Mouse (Mus musculus) lung, adult 2 months (tissue): ENCODE results near the gene D2hgdh. TPM values are rescaled to one million over a fixed set of nuclear protein-coding genes. Genes with fewer than 3 reads are reported as not detected.

Experiments
- DNase-seq: peaks from one replicate; pipeline ENCODE4 v3.0.0; 2022
- H3K4me1 ChIP-seq: fragments of 200-500 bp; 2 replicates; pipeline ENCODE4 v1.6.1; 2011; ENCODE audit warnings: low read length; ENCODE audit not compliant: control insufficient read depth, insufficient read depth
- H3K4me3 ChIP-seq: fragments of 200-500 bp; replicated peaks from 2 replicates; pipeline ENCODE3; 2011; ENCODE audit warnings: low read depth, mild to moderate bottlenecking, control low read depth, low read length; ENCODE audit errors: extremely low read depth
- CTCF ChIP-seq: fragments of 200-500 bp; IDR thresholded peaks from 2 replicates; pipeline ENCODE4 v1.5.1; 2011; ENCODE audit warnings: mild to moderate bottlenecking, low read length, control low read depth; ENCODE audit not compliant: insufficient read depth
- POLR2A ChIP-seq: fragments of 200-500 bp; IDR thresholded peaks from 2 replicates; pipeline ENCODE4 v1.6.1; 2011; ENCODE audit warnings: low read depth, mild to moderate bottlenecking, control low read depth, low read length, borderline replicate concordance; ENCODE audit errors: extremely low read depth
- WGBS: fragments of 180-500 bp; shearing (Covaris S2); methylation state at CpG from one replicate; pipeline ENCODE4 v1.1.7; 2018; 5-methylcytosine and 5-hydroxymethylcytosine counted together
- polyA plus RNA-seq: library from polyadenylated mRNA; depleted of rRNA; stranded (reverse); fragments of >200 nt; gene quantifications from 2 replicates; pipeline ENCODE4 v1.2.3, GENCODE M21; 2012; rRNA removed

Gene D2hgdh
- polyA plus RNA-seq: 17.0 and 21.3 TPM in 2 replicates

DNA sequence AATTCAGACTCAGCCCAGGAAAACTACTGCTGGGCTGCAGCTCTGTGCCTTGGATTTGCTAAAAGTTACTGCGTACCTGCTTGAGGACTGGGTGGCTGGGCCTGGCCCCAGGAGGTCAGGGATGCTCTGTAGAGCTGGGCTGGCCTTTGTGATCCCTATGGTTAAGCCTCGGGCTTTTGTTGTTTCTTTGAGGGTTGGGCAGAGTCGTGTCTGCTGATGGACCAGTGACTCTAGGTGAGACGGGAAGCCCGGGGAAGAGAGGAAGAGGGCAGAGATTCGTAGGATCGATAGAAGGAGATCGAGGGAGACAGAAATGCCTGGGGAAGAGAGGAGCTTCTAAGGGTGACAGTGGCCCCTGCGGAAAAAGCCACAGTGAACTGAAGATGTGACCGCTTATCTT lies at the start of gene D2hgdh:
TSS of gene D2hgdh (plus strand) at position 301 of the 400 bp plus-strand sequence.
- TF ChIP-seq CTCF: no peak
- TF ChIP-seq POLR2A: no peak
- no peak for DNase-seq
- 10% methylated on average over 10 of the region's 10 CpGs for WGBS
- peak within 1 kb of the TSS; percentile 75 for H3K4me3 ChIP-seq
- H3K4me1 ChIP-seq: peaks cover 2% of the 10 kb centered on the region; the same call in 1 of the 2 replicates

DNA sequence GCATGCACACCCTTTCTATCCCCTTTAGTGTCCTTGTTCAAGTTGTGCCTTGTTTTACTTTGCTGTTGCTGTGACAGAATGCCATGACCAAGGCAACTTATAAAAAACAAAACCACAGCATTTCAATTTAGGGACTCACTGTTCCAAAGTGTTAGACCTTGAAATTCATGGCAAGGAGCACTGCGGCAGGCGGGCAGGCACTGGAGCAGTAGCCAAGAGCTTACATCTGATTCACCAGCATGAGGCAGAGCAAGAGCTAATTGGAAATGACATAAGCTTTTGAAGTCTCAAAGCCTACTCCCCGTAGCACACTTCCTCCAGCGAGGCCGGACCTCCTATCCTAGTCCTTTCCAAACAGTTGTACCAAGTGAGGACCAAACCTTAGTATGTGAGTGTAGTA lies 48.0 kb upstream of the D2hgdh start:
- Histone ChIP-seq H3K4me1 (no peaks in the 10 kb centered on the region), H3K4me3 (no peak overlapping the region)
- 96% methylated on average over 5 of the region's 5 CpGs for WGBS
- TF ChIP-seq CTCF (no peak), POLR2A (no peak)
- no peak for DNase-seq

DNA sequence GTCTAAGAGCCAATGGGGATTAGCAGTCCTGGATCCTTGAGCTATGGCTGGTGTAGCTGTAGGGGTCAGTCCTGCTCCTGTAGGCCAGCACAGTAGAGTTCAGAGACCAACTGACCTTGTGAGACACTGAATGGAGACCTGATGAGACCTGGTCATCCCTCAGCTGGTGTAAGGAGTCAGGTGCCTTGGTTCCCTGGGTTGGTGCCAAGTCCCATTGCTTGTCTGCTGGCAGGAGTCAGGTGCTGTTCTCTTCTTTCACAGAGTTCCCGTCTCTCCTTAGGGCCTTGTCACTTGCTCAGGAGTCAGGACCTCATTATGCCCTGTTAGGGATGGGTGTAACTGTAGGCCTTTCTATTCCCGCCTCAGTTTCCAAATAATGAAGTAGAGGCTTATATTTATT lies 37.8 kb upstream of the D2hgdh start:
- no peak for DNase-seq
- no peaks in the 10 kb centered on the region for H3K4me1 ChIP-seq
- no peak for TF ChIP-seq CTCF
- TF ChIP-seq POLR2A: no peak
- WGBS: 88% methylated on average over 2 of the region's 2 CpGs
- no peak overlapping the region for H3K4me3 ChIP-seq

DNA sequence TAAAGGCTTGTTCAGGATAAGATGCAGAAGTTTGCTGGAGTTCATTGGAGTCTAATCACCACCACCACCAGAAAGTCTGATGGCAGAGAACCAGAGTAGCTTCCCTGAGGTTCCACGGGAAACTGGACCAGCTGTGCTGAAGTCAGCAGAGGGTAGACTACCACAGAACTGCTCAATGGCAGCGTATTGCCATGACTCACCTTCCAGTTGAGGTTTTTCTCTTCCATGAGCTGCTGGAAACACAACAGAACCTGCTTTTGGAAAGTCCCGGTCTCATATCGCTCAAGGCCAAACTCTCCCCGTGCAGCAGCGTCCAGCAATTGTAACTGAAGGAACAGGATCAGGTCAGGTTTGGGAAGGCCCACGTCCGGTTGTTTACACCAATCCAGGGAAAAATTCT lies 30.2 kb upstream of the D2hgdh start:
- no peaks in the 10 kb centered on the region for H3K4me1 ChIP-seq
- no peak for TF ChIP-seq CTCF
- TF ChIP-seq POLR2A: no peak
- no peak overlapping the region for H3K4me3 ChIP-seq
- 93% methylated on average over 8 of the region's 8 CpGs for WGBS
- no peak for DNase-seq

DNA sequence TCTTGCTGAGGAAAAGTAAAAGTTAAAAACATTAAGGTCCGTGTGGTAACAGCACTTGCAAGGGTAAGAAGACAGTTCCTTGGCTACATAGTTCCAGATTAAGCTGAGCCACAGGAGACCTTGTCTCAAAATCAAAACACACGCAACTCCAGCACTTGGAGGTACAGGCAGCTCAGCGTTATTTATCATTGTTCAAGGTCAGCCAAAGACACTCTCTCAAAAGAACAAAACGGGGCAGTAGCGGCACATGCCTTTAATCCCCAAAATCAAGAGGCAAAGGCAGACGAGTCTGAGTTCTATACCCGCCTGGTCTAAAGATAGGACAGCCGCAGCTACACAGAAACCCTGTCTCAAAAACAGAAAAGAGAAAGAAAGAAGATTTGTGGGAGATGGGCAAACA lies 28.8 kb upstream of the D2hgdh start:
- TF ChIP-seq POLR2A (no peak), CTCF (no peak)
- no peak overlapping the region for H3K4me3 ChIP-seq
- no peaks in the 10 kb centered on the region for H3K4me1 ChIP-seq
- whole genome bisulfite sequencing: 72% methylated on average over 8 of the region's 8 CpGs
- DNase-seq: no peak

DNA sequence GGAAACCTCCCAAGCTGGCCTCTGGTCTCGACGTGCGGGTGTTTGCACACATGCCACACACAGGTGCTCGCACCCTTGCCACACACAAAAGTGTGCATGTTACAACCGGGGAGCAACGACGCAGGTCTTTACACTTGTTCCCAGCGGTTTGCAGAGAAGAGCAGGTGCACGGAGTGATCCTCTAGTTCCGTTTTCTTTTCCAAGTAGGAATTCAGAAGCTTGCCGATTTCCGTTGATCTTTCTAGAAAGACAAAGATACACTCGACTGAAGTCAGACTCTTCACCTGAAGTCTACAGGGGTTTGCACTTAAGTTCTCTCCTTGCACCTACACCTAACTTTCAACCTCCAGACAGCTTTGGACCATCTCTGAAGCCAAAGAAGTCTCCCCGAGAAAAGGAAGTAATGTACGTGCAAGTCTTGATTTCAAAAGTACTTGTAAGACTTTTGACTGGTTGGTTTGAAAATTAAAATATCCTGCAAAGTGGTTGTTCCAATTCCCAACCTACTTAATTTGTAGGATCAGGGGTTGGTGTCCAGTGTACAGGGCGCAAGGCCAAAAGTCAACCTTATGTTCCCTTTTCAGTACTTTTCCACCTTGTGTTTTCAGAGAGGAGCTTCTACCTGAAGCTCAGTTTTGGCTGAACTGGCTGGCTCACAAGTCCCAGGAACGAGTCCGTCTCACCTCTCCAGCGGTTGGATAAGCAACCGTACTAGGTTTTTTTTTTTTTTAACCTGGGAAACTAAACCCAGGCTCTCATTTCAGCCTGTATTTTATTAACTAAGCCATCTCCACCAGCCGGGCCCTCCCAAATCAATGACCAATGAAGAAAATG lies 23.8 kb upstream of the D2hgdh start:
- TF ChIP-seq POLR2A: no peak
- no peak for TF ChIP-seq CTCF
- H3K4me1 ChIP-seq: peaks cover 7% of the 10 kb centered on the region; the same call in 1 of the 2 replicates
- DNase-seq: no peak
- peak overlapping the region; percentile 85 for H3K4me3 ChIP-seq
- WGBS: 68% methylated on average over 21 of the region's 21 CpGs

DNA sequence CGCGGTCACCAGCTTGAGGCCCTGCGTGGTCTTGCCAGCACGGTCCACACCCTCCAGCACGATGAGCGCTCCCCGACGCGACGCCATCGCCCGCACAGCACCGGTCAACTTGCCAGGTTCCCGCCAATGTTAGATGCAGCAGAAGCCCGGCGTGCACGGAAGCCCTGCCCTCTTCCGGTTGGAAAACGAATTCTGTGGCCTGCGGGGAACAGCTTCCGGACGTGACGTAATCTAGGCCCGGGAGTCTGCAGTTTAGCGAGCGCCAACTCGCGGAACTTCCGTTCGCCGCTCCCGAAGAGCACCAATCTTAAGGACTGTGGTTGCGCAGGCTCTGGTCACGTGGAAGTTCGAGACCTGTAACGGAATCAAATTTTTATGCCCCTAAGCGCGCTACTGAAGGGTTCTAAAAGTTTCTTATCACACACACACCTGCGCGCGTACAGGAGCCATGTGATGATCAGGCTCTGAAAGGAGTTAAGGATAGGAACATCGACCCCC lies 22.9 kb upstream of the D2hgdh start, which contains the start of gene Dtymk:
TSS of gene Dtymk (minus strand) at position 194 of the 498 bp plus-strand sequence.
- Histone ChIP-seq H3K4me3 (peak within 1 kb of the TSS; percentile 85), H3K4me1 (peaks cover 7% of the 10 kb centered on the region; the same call in 1 of the 2 replicates)
- no peak for TF ChIP-seq CTCF
- peak; percentile 64; the same call in 1 of the 2 replicates for TF ChIP-seq POLR2A
- under 1% methylated on average over 42 of the region's 42 CpGs for WGBS
- DNase-seq: peak; percentile 85

DNA sequence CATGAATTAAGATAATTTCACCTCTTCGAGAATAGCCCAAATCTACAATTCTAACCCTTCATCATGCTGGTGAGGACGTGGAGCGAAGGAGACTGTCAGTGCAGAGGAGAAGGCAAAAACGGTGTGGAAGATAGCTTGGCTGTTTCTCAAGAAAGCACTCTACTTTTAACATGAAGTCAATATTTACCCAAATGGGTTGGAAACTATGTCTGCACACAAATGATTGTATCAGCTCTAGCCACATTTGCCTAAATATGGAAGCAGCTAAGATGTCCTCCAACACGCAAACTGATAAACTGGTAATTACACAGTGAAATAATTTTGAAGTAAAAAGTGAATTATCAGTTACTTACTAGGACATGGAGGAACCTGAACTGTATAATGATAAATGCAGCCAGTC lies 21.9 kb upstream of the D2hgdh start:
- DNase-seq: no peak
- WGBS: 62% methylated on average over 5 of the region's 5 CpGs
- H3K4me3 ChIP-seq: no peak overlapping the region
- H3K4me1 ChIP-seq: peaks cover 7% of the 10 kb centered on the region; the same call in 1 of the 2 replicates
- TF ChIP-seq POLR2A (no peak), CTCF (no peak)

DNA sequence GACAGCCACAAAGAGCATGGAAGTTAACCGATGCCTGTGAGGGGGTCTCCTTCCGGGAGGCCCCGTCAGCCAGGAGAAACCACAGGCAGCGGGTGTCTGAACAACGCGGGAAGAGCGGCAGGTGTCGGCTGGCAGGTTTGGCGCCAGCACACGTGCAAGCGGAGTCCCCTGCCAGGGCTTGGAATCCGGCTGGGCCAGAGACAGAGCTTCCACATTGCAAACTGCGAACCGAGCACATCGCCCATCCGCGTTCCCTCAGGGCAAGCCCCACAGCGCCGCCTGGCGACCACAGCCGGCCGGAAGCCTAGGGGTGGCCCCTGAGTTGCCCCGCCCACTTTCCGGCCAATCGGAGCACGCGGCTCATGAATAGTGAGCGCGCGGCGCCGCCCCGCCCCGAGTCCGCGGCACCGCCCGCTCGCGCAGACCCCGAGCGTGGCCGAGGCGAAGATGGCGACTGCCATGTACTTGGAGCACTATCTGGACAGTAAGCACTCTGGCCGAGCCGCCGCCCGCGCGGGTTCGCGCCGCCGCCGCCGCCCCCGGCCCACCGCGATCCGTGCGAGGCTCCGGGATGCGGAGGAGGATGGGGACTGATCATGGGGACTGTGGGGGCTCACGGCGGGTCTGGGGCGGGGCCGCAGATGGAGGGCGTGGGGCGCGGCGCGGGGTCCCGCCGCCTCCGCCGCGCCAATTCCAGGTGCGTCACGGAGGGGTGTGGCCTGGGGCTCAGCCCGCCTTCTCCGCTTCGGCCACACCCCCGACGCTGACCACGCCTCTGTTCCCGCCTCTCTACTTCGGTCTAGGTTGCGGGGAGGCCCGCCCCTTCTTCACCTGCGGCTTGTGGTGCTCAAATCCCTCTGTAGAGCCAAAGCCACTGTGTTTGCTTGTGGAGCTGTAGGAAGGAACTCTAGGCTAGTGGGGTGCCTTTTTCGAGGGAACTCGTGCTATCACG lies 20.9 kb upstream of the D2hgdh start, which contains the start of gene Ing5:
TSS of gene Ing5 (plus strand) at position 410 of the 952 bp plus-strand sequence.
- peak; percentile 100 for DNase-seq
- WGBS: under 1% methylated on average over 79 of the region's 94 CpGs
- TF ChIP-seq POLR2A (peak; percentile 51; the same call in 1 of the 2 replicates), CTCF (peak; percentile 66)
- Histone ChIP-seq H3K4me3 (peak within 1 kb of the TSS; percentile 87), H3K4me1 (peaks cover 7% of the 10 kb centered on the region; the same call in 1 of the 2 replicates)
